Mouse (Mus musculus) heart, embryonic 11.5 days (tissue): Measurements from ENCODE around the gene Klk1b4. TPM values are rescaled to one million over a fixed set of nuclear protein-coding genes. Genes with fewer than 3 reads are reported as not detected.
"Not testable (repeated sequence)": the region's sequence is repeated elsewhere in the genome, so short reads cannot be mapped to it uniquely, and the experiment has no call there.

ENCODE experiments used
- ATAC-seq: fragments of 200-750 bp; cut with Nextera tagmentation; replicated peaks from 2 replicates; pipeline ENCODE4 v1.8.0; 2017; ENCODE audit warnings: moderate library complexity; ENCODE audit not compliant: insufficient number of reproducible peaks, low FRiP score, low TSS enrichment
- H3K27ac ChIP-seq: fragments of 300-500 bp; sonication (generic); 2 replicates; pipeline ENCODE4 v1.5.1; 2014; ENCODE audit warnings: mild to moderate bottlenecking, low read depth, low read length
- H3K27me3 ChIP-seq: fragments of 300-500 bp; sonication (generic); 2 replicates; pipeline ENCODE4 v1.6.1; 2014; ENCODE audit warnings: mild to moderate bottlenecking, low read length, mixed read lengths; ENCODE audit not compliant: control insufficient read depth, insufficient read depth
- H3K36me3 ChIP-seq: fragments of 300-500 bp; sonication (generic); 2 replicates; pipeline ENCODE4 v1.6.1; 2014; ENCODE audit warnings: mild to moderate bottlenecking, low read length, moderate library complexity, mixed read lengths; ENCODE audit not compliant: control insufficient read depth, insufficient read depth
- H3K4me1 ChIP-seq: fragments of 300-500 bp; sonication (generic); 2 replicates; pipeline ENCODE4 v1.6.1; 2014; ENCODE audit warnings: low read length; ENCODE audit not compliant: control insufficient read depth, insufficient read depth
- H3K4me2 ChIP-seq: fragments of 300-500 bp; sonication (generic); 2 replicates; pipeline ENCODE4 v1.6.1; 2014; ENCODE audit warnings: mild to moderate bottlenecking, moderate library complexity
- H3K4me3 ChIP-seq: fragments of 300-500 bp; sonication (generic); 2 replicates; pipeline ENCODE4 v1.5.1; 2014; ENCODE audit warnings: low read depth, low read length
- H3K9ac ChIP-seq: fragments of 300-500 bp; sonication (generic); 2 replicates; pipeline ENCODE4 v1.6.1; 2014; ENCODE audit warnings: mild to moderate bottlenecking, low read depth, low read length, moderate library complexity
- H3K9me3 ChIP-seq: fragments of 300-500 bp; sonication (generic); replicated peaks from 2 replicates; pipeline ENCODE4 v1.6.1; 2016; ENCODE audit warnings: low read length; ENCODE audit not compliant: control insufficient read depth
- WGBS: fragments of 180-500 bp; shearing (Covaris S2); extraction: QIAGEN DNeasy Blood & Tissue Kit; methylation state at CpG from one replicate; pipeline ENCODE4 v1.1.7; 2014; ENCODE audit not compliant: insufficient replicate concordance; 5-methylcytosine and 5-hydroxymethylcytosine counted together
- polyA plus RNA-seq: library from polyadenylated mRNA; unstranded; fragments of >200 nt; fragmentation: Nextera tagmentation; extraction: Ambion mirVana; gene quantifications from 2 replicates; pipeline ENCODE4 v1.2.1, GENCODE M21; 2014

Klk1b4 gene
- polyA plus RNA-seq: not detected in 2 replicates

GRCm38 (mm10) chr7:44207135-44207534 is at the start of gene Klk1b4:
TSS of gene Klk1b4 (plus strand) at chr7:44207435.
- H3K27me3 ChIP-seq, H3K4me1 ChIP-seq, H3K4me2 ChIP-seq, H3K27ac ChIP-seq, H3K4me3 ChIP-seq, H3K9ac ChIP-seq, ATAC-seq, H3K36me3 ChIP-seq, H3K9me3 ChIP-seq: not testable (repeated sequence)
- 52% methylated on average over 3 of the region's 3 CpGs for WGBS

GRCm38 (mm10) chr7:44179299-44180045 is 27.8 kb upstream of the Klk1b4 start:
- Histone ChIP-seq H3K9ac (no peak overlapping the region), H3K27ac (no peak overlapping the region), H3K36me3 (no peaks in the 10 kb centered on the region), H3K27me3 (no peaks in the 10 kb centered on the region), H3K4me1 (no peaks in the 10 kb centered on the region), H3K4me2 (no peak overlapping the region), H3K4me3 (no peak overlapping the region), H3K9me3 (no peaks in the 10 kb centered on the region)
- no peak for ATAC-seq
- 73% methylated on average over 9 of the region's 9 CpGs for WGBS

- not testable (repeated sequence) for H3K9me3 ChIP-seq, ATAC-seq
- 61% methylated on average over 8 of the region's 8 CpGs for WGBS
These were observed 20.7 kb upstream of the Klk1b4 start for GRCm38 (mm10) chr7:44186516-44186915.

GRCm38 (mm10) chr7:44187936-44188335 is 19.3 kb upstream of the Klk1b4 start, which contains the start of gene Klk1b24:
TSS of gene Klk1b24 (plus strand) at chr7:44188236.
- H3K27me3 ChIP-seq, ATAC-seq, H3K4me3 ChIP-seq, H3K9ac ChIP-seq, H3K9me3 ChIP-seq, H3K27ac ChIP-seq, H3K36me3 ChIP-seq, H3K4me2 ChIP-seq, H3K4me1 ChIP-seq: not testable (repeated sequence)

More at GRCm38 (mm10) chr7:44186516-44186915, 20.7 kb upstream of the Klk1b4 start:
- H3K4me2 ChIP-seq, H3K36me3 ChIP-seq, H3K4me1 ChIP-seq, H3K4me3 ChIP-seq, H3K27ac ChIP-seq, H3K9ac ChIP-seq, H3K27me3 ChIP-seq: not testable (repeated sequence)

- H3K36me3 ChIP-seq, H3K4me2 ChIP-seq, H3K4me1 ChIP-seq, H3K27ac ChIP-seq, H3K9me3 ChIP-seq, ATAC-seq, H3K9ac ChIP-seq, H3K4me3 ChIP-seq, H3K27me3 ChIP-seq: not testable (repeated sequence)
- WGBS: 62% methylated on average over 1 of the region's 1 CpGs
These were observed 13.8 kb upstream of the Klk1b4 start for GRCm38 (mm10) chr7:44193466-44193865.

- Histone ChIP-seq H3K9me3 (no peaks in the 10 kb centered on the region), H3K27ac (no peak within 1 kb of the TSS), H3K36me3 (no peaks in the 10 kb centered on the region), H3K4me3 (no peak within 1 kb of the TSS), H3K9ac (no peak within 1 kb of the TSS), H3K4me1 (no peaks in the 10 kb centered on the region), H3K4me2 (no peak within 1 kb of the TSS), H3K27me3 (no peaks in the 10 kb centered on the region)
- no peak for ATAC-seq
- WGBS: 58% methylated on average over 3 of the region's 3 CpGs
These were observed 9.3 kb upstream of the Klk1b4 start, which contains the start of gene Klk1b3 for GRCm38 (mm10) chr7:44197891-44198290. TSS of gene Klk1b3 (plus strand) at chr7:44198191.

- no peak overlapping the region for H3K4me2 ChIP-seq
- ATAC-seq: no peak
- no peak overlapping the region for H3K4me3 ChIP-seq
- no peak overlapping the region for H3K27ac ChIP-seq
- no peaks in the 10 kb centered on the region for H3K4me1 ChIP-seq
- no peaks in the 10 kb centered on the region for H3K27me3 ChIP-seq
- H3K9me3 ChIP-seq: no peaks in the 10 kb centered on the region
- WGBS: 66% methylated on average over 3 of the region's 3 CpGs
- no peak overlapping the region for H3K9ac ChIP-seq
- H3K36me3 ChIP-seq: no peaks in the 10 kb centered on the region
These were observed 1.1 kb downstream of the Klk1b4 start for GRCm38 (mm10) chr7:44208307-44208706.

GRCm38 (mm10) chr7:44215645-44216044 is 8.4 kb downstream of the Klk1b4 start, which contains the start of gene Klk1b5:
TSS of gene Klk1b5 (plus strand) at chr7:44215945.
- no peak within 1 kb of the TSS for H3K9ac ChIP-seq
- no peaks in the 10 kb centered on the region for H3K27me3 ChIP-seq
- no peaks in the 10 kb centered on the region for H3K9me3 ChIP-seq
- no peak within 1 kb of the TSS for H3K27ac ChIP-seq
- ATAC-seq: no peak
- H3K4me1 ChIP-seq: no peaks in the 10 kb centered on the region
- no peak within 1 kb of the TSS for H3K4me2 ChIP-seq
- no peaks in the 10 kb centered on the region for H3K36me3 ChIP-seq
- WGBS: 76% methylated on average over 1 of the region's 1 CpGs
- H3K4me3 ChIP-seq: no peak within 1 kb of the TSS

- not testable (repeated sequence) for H3K4me2 ChIP-seq, H3K27me3 ChIP-seq, ATAC-seq, H3K9ac ChIP-seq, H3K27ac ChIP-seq, H3K36me3 ChIP-seq, H3K4me1 ChIP-seq, H3K4me3 ChIP-seq, H3K9me3 ChIP-seq
- 65% methylated on average over 8 of the region's 10 CpGs for WGBS
These were observed 14.4 kb downstream of the Klk1b4 start for GRCm38 (mm10) chr7:44221601-44222000.
